Mouse (Mus musculus) telencephalon, adult 2 months (tissue): ENCODE results near the gene Tnk2.
"Not testable (repeated sequence)": the region's sequence is repeated elsewhere in the genome, so short reads cannot be mapped to it uniquely, and the experiment has no call there.

Source experiments
- DNase-seq: peaks from one replicate; pipeline ENCODE4 v3.0.0-alpha.2; 2011; ENCODE audit warnings: low read depth, low spot score

Tnk2 gene

GRCm38 (mm10) chr16:32636331-32636730, 7.3 kb upstream of the Tnk2 start:
- no peak for DNase-seq

DNA sequence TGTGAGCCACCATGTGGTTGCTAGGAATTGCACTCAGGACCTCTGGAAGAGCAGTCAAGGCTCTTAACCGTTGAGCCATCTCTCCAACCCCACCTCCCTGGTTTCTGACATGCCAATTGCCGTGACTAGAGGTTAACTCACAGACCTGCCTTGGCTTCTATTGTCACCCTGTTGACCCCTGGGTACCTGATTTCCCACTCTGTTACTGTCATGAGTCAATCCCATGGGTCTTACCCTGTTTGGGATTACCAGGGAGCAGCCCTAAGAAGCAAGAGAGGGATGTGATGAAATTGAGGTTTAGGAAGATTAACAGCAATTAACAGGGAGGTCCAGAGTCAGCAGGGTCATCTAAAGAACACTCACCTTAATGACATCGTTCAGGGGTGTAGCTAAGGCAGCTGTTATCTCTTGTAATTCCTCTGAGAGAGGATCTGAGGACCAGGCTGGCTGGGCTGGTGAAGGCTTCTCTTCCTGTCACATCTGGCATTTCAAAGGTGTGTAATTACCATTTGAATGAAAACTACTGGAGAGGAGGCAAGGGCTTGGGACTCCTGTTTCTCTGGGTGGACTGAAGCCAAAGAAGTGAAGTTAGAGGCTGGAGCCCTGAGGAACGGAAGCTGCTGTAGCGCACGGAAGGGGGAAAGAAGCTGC, 6.7 kb upstream of the Tnk2 start:
- DNase-seq: no peak

GRCm38 (mm10) chr16:32638476-32638875, 5.2 kb upstream of the Tnk2 start:
- DNase-seq: no peak

DNA sequence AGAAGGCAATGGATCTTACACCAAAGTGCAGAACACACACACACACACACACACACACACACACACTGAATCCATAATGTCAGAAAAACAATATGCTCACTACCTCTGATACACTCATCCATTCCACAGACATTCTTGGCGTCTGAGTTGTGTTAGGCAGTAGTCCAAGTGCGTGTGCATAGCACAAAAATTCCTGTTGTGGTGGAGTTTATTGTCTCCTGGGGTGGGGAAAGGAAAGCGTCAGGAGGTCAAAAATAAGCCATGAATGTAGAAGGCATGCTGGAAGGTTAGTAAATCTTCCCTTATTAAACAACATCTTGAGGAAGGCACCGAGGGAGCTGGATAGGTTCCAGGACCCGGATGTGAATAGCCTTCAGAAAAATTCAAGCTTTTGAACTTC, 3.6 kb upstream of the Tnk2 start:
- no peak for DNase-seq

GRCm38 (mm10) chr16:32640683-32641082, 3.0 kb upstream of the Tnk2 start:
- not testable (repeated sequence) for DNase-seq

GRCm38 (mm10) chr16:32641440-32642219, 2.0 kb upstream of the Tnk2 start:
- no peak for DNase-seq

- DNase-seq: no peak
These were observed 1.4 kb upstream of the Tnk2 start for GRCm38 (mm10) chr16:32642280-32642679.

GRCm38 (mm10) chr16:32644069-32644800, 561 bp downstream of the Tnk2 start:
- no peak for DNase-seq

DNA sequence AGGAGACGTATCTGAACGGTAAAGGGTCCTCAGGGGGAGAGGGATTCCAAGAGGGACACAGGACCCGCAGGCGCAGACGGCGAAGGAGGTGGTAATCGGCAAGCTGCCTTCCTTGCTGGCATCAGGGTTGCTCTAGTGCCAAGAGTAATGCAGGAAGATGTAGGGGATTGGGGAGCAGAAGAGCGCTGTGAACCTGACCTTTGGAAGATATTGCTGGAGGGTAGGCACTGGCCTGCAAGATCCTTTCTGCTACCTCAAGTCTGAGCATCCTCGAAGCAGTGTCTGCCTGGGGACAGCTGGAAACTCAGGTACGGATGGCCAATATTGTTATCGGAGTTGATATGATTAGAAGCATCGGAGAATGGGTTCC, 1.1 kb downstream of the Tnk2 start:
- no peak for DNase-seq

- DNase-seq: no peak
These were observed 1.8 kb downstream of the Tnk2 start for GRCm38 (mm10) chr16:32645361-32645914.

- DNase-seq: no peak
These were observed 2.3 kb downstream of the Tnk2 start for GRCm38 (mm10) chr16:32646014-32646413.

DNA sequence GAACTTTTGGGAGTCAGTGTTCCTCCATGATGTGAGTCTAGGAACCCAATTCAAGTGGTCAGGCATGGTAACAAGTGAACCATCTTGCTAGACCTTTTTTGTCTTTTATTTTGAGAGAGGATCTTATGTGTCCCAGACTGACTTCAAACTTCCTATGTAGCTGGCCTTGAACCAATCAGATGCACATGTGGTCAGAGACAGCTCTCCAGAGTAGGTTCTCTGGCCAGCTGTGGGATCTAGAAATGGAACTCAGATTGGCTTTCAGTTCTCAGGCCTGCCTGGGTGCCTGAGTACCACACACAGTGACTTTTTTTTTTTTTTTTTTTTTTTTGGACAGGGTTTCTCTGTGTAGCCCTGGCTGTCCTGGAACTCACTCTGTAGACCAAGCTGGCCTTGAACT, 4.0 kb downstream of the Tnk2 start:
- DNase-seq: no peak

DNA sequence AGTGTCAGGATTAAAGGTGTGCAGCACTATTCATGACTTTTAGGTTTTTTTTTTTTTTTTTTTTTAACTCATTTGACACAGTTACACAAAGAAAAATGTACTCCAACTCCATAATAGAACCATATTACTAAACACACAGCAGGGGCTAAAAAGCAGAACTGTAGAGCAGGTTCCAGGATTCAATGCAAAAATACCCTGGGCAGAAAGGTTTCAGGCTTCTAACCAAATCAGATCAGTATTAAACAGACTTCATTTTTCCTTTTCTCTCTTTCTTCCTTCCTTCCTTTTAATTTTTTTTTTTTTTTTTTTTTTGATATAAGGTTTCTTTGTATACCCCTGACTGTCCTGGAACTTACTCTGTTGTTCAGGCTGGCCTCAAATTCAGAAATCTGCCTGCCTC, 6.8 kb downstream of the Tnk2 start:
- DNase-seq: no peak

DNA sequence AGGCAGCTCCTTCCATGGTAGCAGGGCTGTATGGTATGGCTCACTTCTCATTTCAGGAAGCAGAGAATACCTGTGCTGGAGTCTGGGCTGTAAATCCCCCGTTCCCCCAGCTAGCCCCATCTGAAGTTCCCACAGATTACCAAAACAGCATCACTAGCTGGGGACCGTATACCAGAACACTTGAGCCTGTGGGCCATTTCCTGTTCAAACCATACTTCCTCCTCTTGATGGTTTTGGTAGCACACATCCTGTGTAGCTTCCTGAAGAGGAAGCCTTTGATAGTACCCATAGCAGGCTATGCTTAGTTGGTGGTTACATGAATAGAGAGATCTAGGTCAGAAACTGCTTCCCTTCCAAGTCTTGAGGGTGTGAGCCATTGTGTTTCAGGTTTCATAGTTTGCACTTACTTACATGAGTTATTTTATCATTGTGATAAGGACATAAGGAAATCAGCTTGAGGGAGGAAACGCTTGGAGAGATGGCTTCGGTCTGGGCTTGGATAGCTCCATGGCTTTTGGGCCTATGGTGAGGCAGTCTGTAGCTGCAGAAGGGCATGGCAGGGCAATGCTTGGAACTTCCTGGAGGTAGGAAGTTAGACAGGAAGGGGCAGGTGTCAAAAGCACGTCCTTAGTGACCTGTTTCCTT, 7.4 kb downstream of the Tnk2 start:
- DNase-seq: no peak

DNA sequence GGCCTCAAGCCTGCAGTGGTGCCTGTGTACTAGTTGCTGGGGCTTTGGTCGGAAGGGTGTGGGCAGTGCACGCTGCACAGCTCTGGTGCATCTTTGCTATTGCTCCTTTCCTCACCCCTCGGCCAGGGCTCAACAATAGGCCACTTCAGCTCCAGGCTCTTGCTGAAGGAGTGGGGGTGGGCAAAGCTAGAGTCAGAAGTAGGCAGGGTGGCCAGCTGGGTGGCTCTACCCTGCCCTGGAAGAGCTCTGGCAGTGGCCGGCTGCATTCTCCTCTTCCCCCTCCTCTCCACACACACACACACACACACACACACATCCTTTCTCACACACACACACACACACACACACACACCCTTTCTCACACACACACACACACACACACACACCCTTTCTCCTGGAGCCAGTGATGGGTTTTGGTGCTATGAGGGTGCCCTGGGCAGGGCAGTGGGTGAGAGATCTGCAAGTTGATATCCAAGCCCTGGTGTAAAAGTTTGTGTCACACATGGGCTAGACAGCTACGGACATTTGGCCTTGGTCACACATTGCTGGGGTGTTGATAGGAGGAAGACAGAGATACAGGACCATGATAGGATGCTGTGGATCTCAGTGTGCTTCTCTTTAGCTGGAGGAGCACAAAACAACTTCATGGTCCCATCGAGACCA, 10.5 kb downstream of the Tnk2 start:
- no peak for DNase-seq

GRCm38 (mm10) chr16:32655534-32655933, 11.9 kb downstream of the Tnk2 start:
- DNase-seq: no peak

GRCm38 (mm10) chr16:32656321-32656720, 12.6 kb downstream of the Tnk2 start:
- no peak for DNase-seq

GRCm38 (mm10) chr16:32656794-32657193, 13.1 kb downstream of the Tnk2 start:
- DNase-seq: no peak

DNA sequence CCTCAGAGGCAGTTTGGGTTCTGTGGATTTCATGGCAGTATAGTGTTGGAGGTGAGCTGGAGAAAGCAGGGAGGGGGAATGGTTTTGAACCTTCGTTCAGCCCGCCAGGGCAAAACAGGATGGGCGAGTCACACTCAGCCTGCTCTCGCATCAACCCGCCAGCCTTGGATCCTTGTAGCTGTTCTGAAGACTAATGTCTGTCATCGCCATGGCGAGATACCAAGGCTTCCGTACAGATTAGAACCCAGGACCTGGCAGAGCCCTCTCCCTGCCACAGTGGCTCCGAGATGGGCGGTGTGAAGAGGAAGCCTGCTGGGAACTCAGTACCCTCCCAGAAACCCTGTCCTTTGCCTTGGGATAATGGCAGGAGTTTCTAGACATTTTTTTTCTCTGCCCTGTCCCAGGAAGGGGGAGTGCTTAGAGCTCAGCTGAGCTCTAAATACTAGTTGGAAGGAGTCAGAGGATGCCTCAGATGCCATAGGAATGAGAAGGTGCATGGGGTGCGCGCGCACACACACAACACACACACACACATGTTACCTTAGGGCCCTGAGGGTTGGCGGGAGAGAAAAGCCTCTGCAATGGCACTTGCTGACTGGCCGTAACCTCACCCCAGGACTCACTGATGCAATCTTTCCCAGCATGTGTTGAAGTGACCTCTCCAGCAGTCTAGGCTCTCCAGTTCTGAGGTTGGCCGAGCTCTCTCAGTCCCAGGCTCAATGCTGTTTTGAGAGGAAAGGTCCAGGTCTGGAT, 14.0 kb downstream of the Tnk2 start:
- DNase-seq: no peak

DNA sequence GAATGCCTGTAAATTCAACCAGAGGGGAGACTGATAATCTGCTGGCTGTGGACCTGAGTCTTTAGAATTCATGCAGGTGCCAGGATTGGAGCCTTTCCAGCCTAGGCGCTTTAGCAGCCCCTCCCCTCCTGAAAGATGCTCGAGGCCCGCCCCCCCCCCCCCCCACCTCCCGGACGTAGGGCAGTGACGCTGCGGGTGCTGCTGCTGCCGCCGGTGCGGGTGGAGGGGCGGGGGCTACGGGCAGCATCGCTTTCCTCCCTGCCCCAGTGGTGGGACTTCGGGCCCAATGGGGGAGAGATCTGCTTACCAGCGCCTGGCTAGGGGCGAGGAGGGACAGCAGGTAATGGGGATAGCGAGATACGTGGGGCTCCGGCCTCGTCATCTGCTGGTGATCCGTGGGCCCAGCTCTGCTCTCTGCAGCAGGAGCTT, 15.1 kb downstream of the Tnk2 start:
- no peak for DNase-seq

DNA sequence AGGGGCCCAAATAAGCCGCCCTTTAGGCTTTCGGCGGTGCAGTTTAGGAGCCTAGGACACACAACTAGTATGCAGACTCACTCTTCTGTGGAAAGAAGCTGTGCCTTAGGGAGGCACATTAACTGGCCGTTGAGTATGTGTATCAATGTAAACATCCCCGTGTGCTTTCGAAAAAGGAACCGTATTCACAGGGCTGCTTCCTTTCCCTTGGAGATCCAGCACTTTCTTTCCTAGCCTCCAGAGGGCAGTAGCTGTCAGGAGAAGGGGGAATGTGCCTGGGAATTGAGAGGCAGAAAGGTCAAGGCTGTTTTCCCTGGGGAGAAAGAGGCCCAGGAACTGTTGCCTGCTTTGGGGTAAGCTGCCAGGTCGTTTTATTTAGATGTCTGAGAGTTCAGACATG, 15.7 kb downstream of the Tnk2 start:
- no peak for DNase-seq
